Mouse (Mus musculus) frontal cortex, postnatal 10 days (tissue): Measurements from ENCODE around the gene Ska3.

Experiments used
- DNase-seq, 2 experiments: peaks; one replicate each; pipeline ENCODE4 v3.0.0; 2022; ENCODE audit warnings: low spot score in 2 of 2, mixed read lengths in 1 of 2

The Ska3 gene

DNA sequence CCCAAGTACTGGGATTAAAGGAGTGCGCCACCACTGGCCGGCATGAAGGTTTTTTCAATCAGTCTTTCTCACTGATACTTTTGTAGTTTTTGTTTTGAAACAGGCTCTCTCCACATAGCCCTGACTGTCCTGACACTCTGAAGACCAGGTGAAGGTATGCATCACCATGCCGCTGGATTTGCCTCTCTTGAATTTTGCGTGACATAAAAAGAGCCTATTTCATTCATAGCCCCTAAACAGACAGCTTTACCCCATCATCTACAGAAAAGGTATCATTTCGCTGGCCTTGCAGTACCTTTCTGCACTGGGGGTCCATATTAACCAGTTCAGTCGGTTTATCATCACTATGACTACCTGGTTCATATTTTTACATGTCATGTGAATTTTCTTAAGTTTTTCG is 28.4 kb downstream of the Ska3 start:
- DNase-seq, result no peak

DNA sequence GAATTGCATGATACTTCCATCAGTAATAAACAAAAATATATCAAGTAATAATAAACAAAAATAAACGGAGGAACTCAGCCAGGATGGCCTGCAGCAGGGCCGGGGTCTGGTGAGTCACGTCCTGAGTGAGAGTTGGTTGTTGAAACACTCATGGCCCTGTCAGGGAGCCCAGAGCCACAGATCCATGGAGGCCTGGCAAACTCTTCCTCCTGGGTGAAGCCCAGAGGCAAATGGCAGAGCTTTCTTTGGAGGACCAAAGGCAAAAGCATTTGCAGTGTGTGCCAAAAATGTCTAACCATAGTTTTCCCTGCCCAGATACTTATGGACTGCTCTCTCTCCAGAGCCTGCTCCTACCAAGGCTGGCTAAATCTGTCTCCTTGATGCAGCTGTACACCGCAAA is 34.8 kb downstream of the Ska3 start:
- DNase-seq, result no peak

DNA sequence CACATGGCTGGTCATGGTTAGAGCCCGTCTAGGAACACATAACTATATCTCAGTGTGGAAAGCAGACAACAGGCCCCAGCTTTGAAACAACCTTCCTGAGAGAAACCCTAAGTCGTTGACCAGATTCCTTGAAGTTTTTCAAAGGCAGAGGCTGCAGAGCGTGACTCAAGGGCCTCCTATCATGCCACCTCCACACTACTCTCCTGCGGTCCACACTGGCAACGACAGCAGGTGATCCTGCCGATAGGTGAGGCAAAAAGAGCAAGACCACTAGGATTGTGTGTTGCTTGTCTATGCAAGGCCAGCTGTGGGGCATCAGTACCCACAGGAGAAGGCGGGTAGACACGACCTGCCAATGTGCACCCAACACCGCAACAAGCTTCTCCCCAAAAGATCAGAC is 36.2 kb downstream of the Ska3 start:
- no peak for DNase-seq

DNA sequence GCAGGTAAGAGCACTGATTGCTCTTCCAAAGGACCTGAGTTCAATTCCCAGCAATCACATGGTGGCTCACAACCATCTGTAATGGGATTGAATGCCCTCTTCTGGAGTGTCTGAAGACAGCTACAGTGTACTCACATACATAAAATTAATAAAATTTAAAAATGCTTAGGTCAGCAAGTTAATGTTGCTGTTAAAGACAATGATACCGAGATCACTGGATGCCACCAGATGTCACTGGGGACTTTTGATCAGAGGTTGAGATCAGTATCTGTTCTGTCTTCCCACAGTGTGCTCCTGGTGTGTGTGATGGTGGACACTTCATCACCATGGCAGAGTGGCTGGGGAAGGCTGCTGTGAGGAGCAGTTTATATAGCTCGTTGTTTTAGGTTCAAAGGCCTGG is 36.7 kb downstream of the Ska3 start:
- DNase-seq, result no peak

DNA sequence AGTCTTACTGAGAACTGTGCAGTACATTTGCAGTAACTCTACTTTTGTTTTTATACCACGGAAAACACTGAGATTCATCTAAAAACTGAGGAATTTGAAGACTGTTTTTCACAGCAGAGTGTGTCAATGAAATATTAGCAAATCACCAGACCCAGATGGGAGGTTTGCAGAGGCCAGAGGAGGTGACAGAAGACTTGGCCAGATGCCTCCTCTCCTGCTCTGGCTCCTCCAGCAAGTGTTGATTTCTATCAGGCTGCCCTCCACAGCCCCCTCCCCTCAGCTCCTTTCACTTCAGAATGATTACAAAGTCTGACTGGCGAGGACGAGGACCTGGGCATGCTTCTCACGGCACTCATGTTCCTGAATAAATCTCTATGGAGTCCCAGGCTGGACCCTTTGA is 38.6 kb downstream of the Ska3 start:
- no peak for DNase-seq

DNA sequence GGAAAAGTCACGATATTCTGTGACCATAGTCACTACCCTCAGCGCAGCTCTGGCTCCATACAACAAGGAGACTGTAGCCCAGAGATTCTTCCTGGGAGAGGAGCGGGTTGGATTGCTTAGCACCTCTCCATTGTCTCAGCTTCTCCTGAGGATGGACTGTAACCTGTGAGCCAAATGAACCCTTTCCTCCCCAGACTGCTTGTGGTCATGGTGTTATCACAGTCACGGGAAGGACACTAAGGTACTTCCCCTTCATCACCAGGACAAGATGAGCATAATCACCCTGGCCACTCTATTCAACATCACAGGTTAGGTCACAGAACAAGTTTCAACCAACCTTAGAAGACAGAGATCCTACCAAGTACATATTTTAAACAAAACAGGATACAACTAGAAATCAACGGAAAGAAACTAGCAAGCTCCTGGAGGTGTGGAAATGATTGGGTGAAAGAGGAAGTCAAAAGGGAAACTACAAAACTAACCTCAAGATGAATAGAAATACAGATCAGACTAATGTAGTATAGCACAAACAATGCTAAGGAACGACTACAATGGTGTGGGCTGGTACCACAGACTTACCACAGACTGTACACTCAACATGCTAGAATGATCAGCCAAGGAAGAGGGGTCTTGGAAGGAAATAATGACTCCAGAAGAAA is 53.7 kb downstream of the Ska3 start:
- DNase-seq, result no peak

DNA sequence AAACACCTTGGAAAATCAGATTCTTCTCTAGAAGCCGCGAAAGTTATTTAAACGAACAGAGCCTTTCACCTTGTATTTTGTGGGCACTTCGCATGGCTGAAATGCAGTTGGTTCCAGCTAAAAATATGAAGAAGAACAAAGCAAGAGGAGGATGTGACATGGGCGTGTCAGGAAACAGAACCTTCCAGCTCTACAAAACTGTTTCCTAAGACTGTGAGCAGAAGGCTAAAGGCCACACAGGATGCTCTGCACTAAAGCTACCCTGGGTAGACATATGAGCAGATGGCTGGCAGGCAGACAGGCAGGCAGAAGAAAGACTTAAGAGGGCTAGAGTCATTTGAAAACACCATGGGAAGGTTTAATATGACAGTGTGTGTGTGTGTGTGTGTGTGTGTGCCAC is 56.9 kb downstream of the Ska3 start:
- no peak for DNase-seq

DNA sequence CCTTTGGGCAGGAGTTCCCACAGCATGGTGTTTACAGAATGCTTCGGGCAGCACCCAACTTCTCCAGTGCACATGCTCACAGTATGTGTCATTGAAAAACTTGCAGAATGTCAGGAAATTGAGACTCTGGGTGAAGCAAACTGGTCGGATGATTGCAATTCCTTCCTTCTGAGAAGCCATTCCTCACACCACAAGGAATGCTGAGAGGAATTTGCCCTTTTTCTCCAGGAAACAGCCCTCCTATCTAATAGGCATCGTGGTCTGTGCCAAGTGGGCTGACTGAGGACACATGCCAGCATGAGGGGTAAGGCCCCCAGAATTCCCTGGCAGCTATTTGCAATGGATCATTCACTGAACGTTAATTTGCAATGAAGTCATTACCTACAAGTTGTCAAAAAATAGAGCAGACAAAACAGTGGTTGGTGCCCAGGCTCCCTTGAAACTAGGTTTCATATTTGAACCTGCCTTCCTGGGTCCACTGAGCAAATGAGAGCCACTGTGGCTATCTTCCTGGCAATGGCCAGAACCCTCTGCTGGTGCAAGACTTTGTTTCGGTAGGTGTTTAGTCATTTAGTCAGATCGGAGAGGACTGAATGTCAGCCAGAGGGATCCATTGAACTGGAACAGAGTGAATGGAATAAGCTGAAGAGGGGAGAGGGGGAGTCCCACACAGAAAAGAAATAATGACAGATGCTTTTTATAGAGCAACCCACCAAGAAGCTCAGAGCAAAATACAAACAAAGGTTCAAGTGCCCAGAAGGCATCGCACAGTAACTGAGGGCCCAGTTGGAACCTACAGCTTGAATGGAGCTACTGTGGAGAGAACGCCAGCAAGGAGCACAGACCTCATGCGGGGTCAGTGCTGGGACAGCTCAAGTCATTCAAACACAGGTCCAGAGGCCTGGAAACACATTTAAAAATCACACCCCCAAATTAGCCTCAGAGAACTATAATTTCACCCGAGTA is 65.3 kb downstream of the Ska3 start:
- no peak for DNase-seq

DNA sequence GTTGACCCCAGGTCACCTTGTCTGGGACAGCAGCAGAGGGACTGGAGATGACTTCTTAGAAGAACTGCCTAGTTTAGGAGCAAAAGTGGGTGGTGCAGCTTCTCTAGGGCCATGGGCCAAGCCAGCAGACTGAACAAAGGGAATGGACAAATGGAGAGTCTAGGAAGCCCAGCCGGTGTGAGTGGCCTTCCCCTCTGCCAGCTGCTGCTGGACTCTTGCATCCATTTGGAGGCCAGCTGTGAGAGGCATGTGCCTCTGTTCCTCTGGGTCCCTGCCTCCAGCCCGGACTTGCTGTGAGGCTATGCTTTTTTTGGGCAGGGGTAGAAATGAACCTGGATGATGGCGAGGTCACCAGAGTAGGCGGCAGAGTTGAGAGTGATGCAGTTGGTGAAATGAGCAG is 67.7 kb downstream of the Ska3 start, which contains the start of gene Lats2:
TSS of gene Lats2 (minus strand) at position 152 of the 400 bp plus-strand sequence.
- DNase-seq, result no peak
